Mouse (Mus musculus) intestine, postnatal 0 days (tissue): ENCODE results near the gene Rfk. TPM values are rescaled to one million over a fixed set of nuclear protein-coding genes. Genes with fewer than 3 reads are reported as not detected.

Source experiments
- ATAC-seq: fragments of 200-750 bp; cut with Nextera tagmentation; 2 replicates; pipeline ENCODE4 v1.8.0; 2017; ENCODE audit warnings: mild to moderate bottlenecking, moderate TSS enrichment, moderate library complexity
- H3K27ac ChIP-seq: fragments of 300-500 bp; sonication (generic); 2 replicates; pipeline ENCODE4 v1.5.1; 2014; ENCODE audit warnings: mild to moderate bottlenecking, low read depth, low read length, moderate library complexity
- H3K27me3 ChIP-seq: fragments of 300-500 bp; sonication (generic); replicated peaks from 2 replicates; pipeline ENCODE4 v1.6.1; 2014; ENCODE audit warnings: low read length, mixed read lengths; ENCODE audit not compliant: control insufficient read depth, insufficient read depth
- H3K36me3 ChIP-seq: fragments of 300-500 bp; sonication (generic); 2 replicates; pipeline ENCODE4 v1.6.1; 2014; ENCODE audit warnings: mild to moderate bottlenecking, moderate library complexity; ENCODE audit not compliant: control insufficient read depth, insufficient read depth
- H3K4me1 ChIP-seq: fragments of 300-500 bp; sonication (generic); replicated peaks from 2 replicates; pipeline ENCODE4 v1.6.1; 2014; ENCODE audit warnings: antibody characterized with exemption, low read length, mixed read lengths; ENCODE audit not compliant: control insufficient read depth, insufficient read depth
- H3K4me2 ChIP-seq: fragments of 300-500 bp; sonication (generic); replicated peaks from 2 replicates; pipeline ENCODE4 v1.6.1; 2014; ENCODE audit warnings: low read depth, mild to moderate bottlenecking, moderate library complexity
- H3K4me3 ChIP-seq: fragments of 300-500 bp; sonication (generic); 2 replicates; pipeline ENCODE4 v1.5.1; 2014; ENCODE audit warnings: low read depth, low read length
- H3K9ac ChIP-seq: fragments of 300-500 bp; sonication (generic); 2 replicates; pipeline ENCODE4 v1.6.1; 2014; ENCODE audit warnings: mild to moderate bottlenecking, low read depth, low read length
- H3K9me3 ChIP-seq: fragments of 300-500 bp; sonication (generic); 2 replicates; pipeline ENCODE4 v1.6.1; 2016; ENCODE audit warnings: mixed run types; ENCODE audit not compliant: control insufficient read depth
- CTCF ChIP-seq: sonication (generic); IDR thresholded peaks from 2 replicates; pipeline ENCODE4 v1.5.1; 2016; ENCODE audit warnings: low read depth, mild to moderate bottlenecking, control low read depth, antibody characterized with exemption, moderate library complexity
- WGBS: fragments of 180-500 bp; shearing (Covaris S2); extraction: QIAGEN DNeasy Blood & Tissue Kit; methylation state at CpG from one replicate; pipeline ENCODE4 v1.1.7; 2014; 5-methylcytosine and 5-hydroxymethylcytosine counted together
- polyA plus RNA-seq: library from polyadenylated mRNA; unstranded; fragments of >200 nt; fragmentation: Nextera tagmentation; extraction: Ambion mirVana; gene quantifications from 2 replicates; pipeline ENCODE4 v1.2.1, GENCODE M21; 2015

Gene Rfk
- polyA plus RNA-seq, 1 experiment from 2014 or later, result 484 TPM

GRCm38 (mm10) chr19:17361181-17361580, 32.7 kb upstream of the Rfk start:
- Histone ChIP-seq H3K4me3 (no peak overlapping the region), H3K36me3 (no peaks in the 10 kb centered on the region), H3K4me2 (no peak overlapping the region), H3K9ac (no peak overlapping the region), H3K27me3 (0 out of 2 replicates have a peak, but pooled peaks cover 7% of the 10 kb centered on the region), H3K9me3 (no peaks in the 10 kb centered on the region), H3K4me1 (no peaks in the 10 kb centered on the region), H3K27ac (no peak overlapping the region)
- TF ChIP-seq CTCF, result no peak
- no peak for ATAC-seq
- 67% methylated on average over 2 of the region's 2 CpGs for WGBS

GRCm38 (mm10) chr19:17364741-17365140, 29.1 kb upstream of the Rfk start:
- Histone ChIP-seq H3K27ac (no peak overlapping the region), H3K4me2 (no peak overlapping the region), H3K36me3 (no peaks in the 10 kb centered on the region), H3K9me3 (no peaks in the 10 kb centered on the region), H3K27me3 (no peaks in the 10 kb centered on the region), H3K4me1 (no peaks in the 10 kb centered on the region), H3K9ac (no peak overlapping the region), H3K4me3 (no peak overlapping the region)
- no peak for ATAC-seq
- TF ChIP-seq CTCF, result peak; percentile 87
- 39% methylated on average over 3 of the region's 3 CpGs for whole genome bisulfite sequencing

- H3K4me2 ChIP-seq, result no peak overlapping the region
- no peak overlapping the region for H3K4me3 ChIP-seq
- no peak overlapping the region for H3K27ac ChIP-seq
- no peaks in the 10 kb centered on the region for H3K9me3 ChIP-seq
- ATAC-seq, result no peak
- H3K27me3 ChIP-seq, result no peaks in the 10 kb centered on the region
- no peaks in the 10 kb centered on the region for H3K36me3 ChIP-seq
- H3K9ac ChIP-seq, result no peak overlapping the region
- no peaks in the 10 kb centered on the region for H3K4me1 ChIP-seq
- TF ChIP-seq CTCF, result no peak
- WGBS, result 90% methylated on average over 8 of the region's 8 CpGs
Measured at GRCm38 (mm10) chr19:17366364-17367090, 27.3 kb upstream of the Rfk start.

- no peaks in the 10 kb centered on the region for H3K4me1 ChIP-seq
- no peak overlapping the region for H3K4me3 ChIP-seq
- H3K4me2 ChIP-seq, result no peak overlapping the region
- H3K27me3 ChIP-seq, result no peaks in the 10 kb centered on the region
- no peak for TF ChIP-seq CTCF
- ATAC-seq, result no peak
- no peak overlapping the region for H3K9ac ChIP-seq
- no peak overlapping the region for H3K27ac ChIP-seq
- H3K9me3 ChIP-seq, result no peaks in the 10 kb centered on the region
- no peaks in the 10 kb centered on the region for H3K36me3 ChIP-seq
- WGBS, result 77% methylated on average over 9 of the region's 9 CpGs
Measured at GRCm38 (mm10) chr19:17368557-17368956, 25.3 kb upstream of the Rfk start.

- Histone ChIP-seq H3K36me3 (no peaks in the 10 kb centered on the region), H3K4me3 (no peak overlapping the region), H3K4me1 (no peaks in the 10 kb centered on the region), H3K9me3 (no peaks in the 10 kb centered on the region), H3K27me3 (no peaks in the 10 kb centered on the region), H3K9ac (no peak overlapping the region), H3K27ac (no peak overlapping the region), H3K4me2 (no peak overlapping the region)
- ATAC-seq, result no peak
- 58% methylated on average over 7 of the region's 7 CpGs for WGBS
- no peak for TF ChIP-seq CTCF
Measured at GRCm38 (mm10) chr19:17369581-17369980, 24.3 kb upstream of the Rfk start.

- Histone ChIP-seq H3K4me2 (no peak within 1 kb of the TSS), H3K4me1 (no peaks in the 10 kb centered on the region), H3K4me3 (no peak within 1 kb of the TSS), H3K27me3 (no peaks in the 10 kb centered on the region), H3K27ac (no peak within 1 kb of the TSS), H3K36me3 (no peaks in the 10 kb centered on the region), H3K9ac (no peak within 1 kb of the TSS), H3K9me3 (no peaks in the 10 kb centered on the region)
- WGBS, result 73% methylated on average over 3 of the region's 3 CpGs
- ATAC-seq, result no peak
- TF ChIP-seq CTCF, result no peak
Measured at GRCm38 (mm10) chr19:17372701-17373100, 21.1 kb upstream of the Rfk start, which contains the start of gene Gcnt1. Gcnt1 (minus strand) TSS chr19:17372844.

- no peaks in the 10 kb centered on the region for H3K27me3 ChIP-seq
- H3K9ac ChIP-seq, result no peak overlapping the region
- H3K9me3 ChIP-seq, result no peaks in the 10 kb centered on the region
- no peak overlapping the region for H3K27ac ChIP-seq
- no peak for TF ChIP-seq CTCF
- H3K4me2 ChIP-seq, result no peak overlapping the region
- no peak for ATAC-seq
- no peaks in the 10 kb centered on the region for H3K4me1 ChIP-seq
- H3K4me3 ChIP-seq, result no peak overlapping the region
- no peaks in the 10 kb centered on the region for H3K36me3 ChIP-seq
Measured at GRCm38 (mm10) chr19:17378845-17379244, 15.0 kb upstream of the Rfk start.
